Mouse (Mus musculus): ENCODE data around the gene Il11ra2. TPM values are rescaled to one million over a fixed set of nuclear protein-coding genes. Genes with fewer than 3 reads are reported as not detected.
A peak's percentile ranks its signal among the peaks of the same experiment; 100 is the strongest.
"Not testable (repeated sequence)": the region's sequence is repeated elsewhere in the genome, so short reads cannot be mapped to it uniquely, and the experiment has no call there.

Il11ra2 gene
- not detected in 2 replicates for polyA plus RNA-seq (2015; fragmentation: Nextera tagmentation; extraction: Ambion mirVana)

DNA sequence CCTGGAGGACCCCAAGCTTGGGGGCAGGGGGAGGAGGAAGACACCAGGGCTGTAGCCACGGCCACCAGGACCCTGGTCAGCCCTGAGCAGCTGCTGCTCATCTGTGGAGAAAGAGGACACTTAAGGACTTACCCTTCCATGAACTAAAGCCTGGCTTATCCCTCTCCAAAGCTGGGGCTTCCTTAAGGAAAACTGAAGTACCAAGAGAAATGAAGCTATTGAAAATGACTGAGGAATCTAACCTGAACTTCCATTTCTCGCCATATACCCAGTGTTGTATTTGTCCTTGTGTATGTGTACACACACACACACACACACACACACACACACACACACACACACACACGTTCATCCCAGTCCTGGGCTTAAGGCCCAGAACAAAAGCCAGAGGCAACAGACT lies at the start of gene Il11ra2:
Il11ra2 (minus strand) TSS at position 101 of the 400 bp plus-strand sequence.
- not testable (repeated sequence) for H3K27ac ChIP-seq; H3K27me3 ChIP-seq; H3K9me3 ChIP-seq (replicated peaks); ATAC-seq; H3K4me2 ChIP-seq; H3K4me1 ChIP-seq; H3K36me3 ChIP-seq (ENCODE audit: poor library complexity, severe bottlenecking); H3K4me3 ChIP-seq; H3K9ac ChIP-seq
- WGBS = no CpG with 5 or more reads among the region's 3 CpGs

DNA sequence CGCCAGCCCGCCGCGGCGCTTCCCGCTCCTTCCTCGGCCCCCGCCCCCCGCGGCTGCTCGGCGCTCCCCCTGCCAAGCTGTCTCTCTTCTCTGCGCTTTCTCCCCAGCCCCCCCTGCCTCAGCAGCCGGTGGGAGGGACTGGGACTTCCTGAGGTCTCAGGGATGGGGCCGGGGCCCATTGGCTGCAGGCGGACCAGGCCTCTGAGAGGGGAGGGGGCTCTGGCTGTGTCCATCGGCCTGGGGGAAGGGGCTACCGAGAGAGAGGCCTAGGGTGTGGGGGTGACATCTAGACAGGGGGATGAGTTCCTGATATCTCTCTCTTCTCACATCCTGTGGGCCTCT lies 20.5 kb upstream of the Il11ra2 start:
- no CpG with 5 or more reads among the region's 18 CpGs for WGBS
- not testable (repeated sequence) for H3K27me3 ChIP-seq; H3K4me3 ChIP-seq; H3K4me1 ChIP-seq; H3K4me2 ChIP-seq; H3K27ac ChIP-seq; H3K36me3 ChIP-seq (ENCODE audit: poor library complexity, severe bottlenecking); H3K9ac ChIP-seq; H3K9me3 ChIP-seq (replicated peaks)
- peak; percentile 78; the same call in 1 of the 2 replicates for ATAC-seq

DNA sequence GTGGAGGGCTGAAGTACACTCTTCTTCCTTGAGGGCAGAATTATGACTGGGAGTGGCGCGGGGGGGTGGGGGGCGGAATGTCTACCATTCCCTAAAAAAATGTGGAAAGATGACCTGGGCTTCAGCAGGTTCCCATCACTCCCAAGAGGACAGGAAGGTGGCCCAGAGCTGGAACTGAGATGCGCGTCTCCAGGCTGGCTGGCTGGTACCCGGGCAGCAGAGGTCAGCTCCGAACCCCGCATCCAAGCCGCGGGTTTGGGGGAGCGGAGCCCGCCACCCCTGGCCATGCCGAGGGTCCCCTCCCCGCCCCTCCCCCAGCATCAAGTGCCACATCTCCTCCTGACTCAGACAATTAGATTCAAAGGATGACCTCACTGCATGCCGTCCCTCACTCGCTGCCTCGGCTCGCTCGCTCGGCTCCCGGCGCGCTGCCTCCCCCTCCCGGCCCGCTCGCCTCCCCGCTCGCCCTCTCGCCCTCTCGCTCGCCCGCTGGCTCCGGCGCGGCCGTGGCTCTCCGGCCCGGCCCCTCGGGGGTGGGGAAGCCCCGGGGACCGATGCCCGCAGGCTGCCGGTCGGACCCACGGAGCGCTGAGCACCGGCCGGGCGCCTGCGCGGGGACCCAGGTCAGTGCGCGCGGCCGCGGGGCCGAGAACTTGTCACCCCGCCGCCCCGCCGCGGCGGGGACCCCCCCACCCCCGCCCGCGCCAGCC lies 19.9 kb upstream of the Il11ra2 start:
- no CpG with 5 or more reads among the region's 66 CpGs for WGBS
- H3K9me3 ChIP-seq (replicated peaks); H3K4me1 ChIP-seq; H3K36me3 ChIP-seq (ENCODE audit: poor library complexity, severe bottlenecking); H3K27me3 ChIP-seq; H3K27ac ChIP-seq; H3K9ac ChIP-seq; H3K4me3 ChIP-seq; H3K4me2 ChIP-seq: not testable (repeated sequence)
- peak; percentile 69; the same call in 1 of the 2 replicates for ATAC-seq

DNA sequence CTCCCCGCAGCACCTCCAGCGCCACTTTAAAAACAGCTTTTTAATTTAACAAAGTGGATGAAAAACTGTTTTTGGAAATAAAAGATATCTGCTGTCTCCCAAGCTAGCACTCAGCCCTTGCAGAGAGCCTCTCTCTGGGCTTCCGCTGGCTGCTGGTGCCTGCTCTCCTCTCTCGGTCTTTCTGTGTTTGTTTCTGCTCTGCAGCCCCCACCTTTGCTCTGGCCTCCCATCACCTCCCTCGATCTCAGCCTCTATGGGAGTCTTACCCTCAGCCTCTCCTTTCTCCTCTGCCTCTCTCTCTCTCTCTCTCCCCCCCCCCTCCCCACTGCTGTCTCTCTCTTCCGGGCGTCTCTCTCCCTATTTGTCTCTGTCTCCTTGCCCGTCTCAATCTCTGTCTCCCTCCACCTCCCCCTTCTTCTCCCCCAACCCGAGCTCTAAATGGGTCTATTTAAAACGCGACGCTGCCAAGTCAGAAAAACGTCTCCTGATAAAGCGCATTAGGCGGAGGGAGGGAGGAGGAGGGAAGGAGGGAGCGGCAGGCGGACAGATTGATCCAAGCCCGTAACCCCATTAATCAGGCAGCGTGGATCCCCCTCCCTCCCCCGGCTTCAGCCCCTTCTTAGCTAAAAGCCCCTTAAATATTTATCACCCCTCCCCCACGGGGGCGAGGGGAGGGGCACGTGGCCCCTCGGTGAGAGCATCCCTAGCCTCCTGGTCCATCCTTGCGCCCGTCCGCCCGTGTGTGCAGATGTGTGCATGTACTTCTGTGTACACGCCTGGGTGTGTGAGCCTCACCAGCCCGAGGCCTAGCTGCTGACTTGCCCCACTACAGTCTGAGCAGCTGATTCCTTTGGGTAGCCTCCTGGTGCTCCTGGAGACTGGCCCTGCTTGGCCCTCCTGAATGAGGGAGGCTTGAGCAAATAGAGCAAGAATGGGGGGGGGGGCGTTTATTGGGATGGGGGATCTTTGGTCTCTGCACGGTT lies 19.0 kb upstream of the Il11ra2 start:
- not testable (repeated sequence) for H3K9me3 ChIP-seq (replicated peaks); H3K36me3 ChIP-seq (ENCODE audit: poor library complexity, severe bottlenecking); H3K4me1 ChIP-seq; H3K27ac ChIP-seq; H3K4me2 ChIP-seq; H3K4me3 ChIP-seq; H3K27me3 ChIP-seq; H3K9ac ChIP-seq
- WGBS = no CpG with 5 or more reads among the region's 32 CpGs
- peak; percentile 71 for ATAC-seq

DNA sequence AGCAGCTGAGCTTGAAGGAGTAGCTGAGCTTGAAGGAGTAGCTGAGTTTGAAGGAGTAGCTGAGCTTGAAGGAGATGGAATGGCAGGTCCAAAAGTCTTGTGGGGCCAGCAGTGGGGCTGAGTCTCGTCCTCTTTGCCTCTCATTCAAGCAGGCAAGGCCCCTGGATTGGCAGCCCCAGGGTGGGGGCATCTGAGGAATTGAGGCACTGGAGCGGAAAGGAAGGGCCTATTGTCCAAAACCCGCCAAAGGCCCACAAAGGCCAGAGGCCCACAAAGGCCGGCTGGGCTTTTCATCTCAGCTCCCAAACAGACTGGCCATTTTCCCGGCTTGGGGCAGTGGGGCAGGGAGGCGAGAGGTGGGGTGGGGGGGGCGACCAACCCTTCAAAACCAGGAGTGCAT lies 17.7 kb upstream of the Il11ra2 start:
- not testable (repeated sequence) for H3K27ac ChIP-seq; H3K9ac ChIP-seq; H3K36me3 ChIP-seq (ENCODE audit: poor library complexity, severe bottlenecking); H3K9me3 ChIP-seq (replicated peaks); H3K27me3 ChIP-seq; H3K4me1 ChIP-seq; H3K4me3 ChIP-seq; H3K4me2 ChIP-seq
- ATAC-seq = 0 out of 2 replicates have a peak, but pooled peaks have one; percentile 17
- WGBS = no CpG with 5 or more reads among the region's 7 CpGs

DNA sequence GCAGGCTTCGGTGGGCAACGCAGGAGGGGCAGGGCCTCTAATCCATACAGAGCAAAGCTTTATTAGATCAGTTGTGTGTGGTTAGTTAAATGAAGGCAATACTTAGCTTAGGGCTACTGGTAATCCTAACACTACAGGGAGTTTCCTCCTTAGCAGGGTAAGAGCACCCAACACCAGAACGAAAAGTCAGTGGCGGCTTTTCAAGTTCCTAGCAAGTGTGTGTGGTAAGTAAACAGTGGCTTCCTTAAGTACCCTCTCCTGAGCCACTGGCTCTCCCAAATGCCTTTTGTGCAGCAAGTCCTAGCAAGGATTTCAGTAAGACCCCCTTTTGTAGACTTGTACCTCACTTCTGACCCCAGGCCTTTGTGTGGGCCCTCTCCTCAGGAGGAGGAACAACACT lies 13.7 kb upstream of the Il11ra2 start:
- not testable (repeated sequence) for H3K27me3 ChIP-seq; H3K9ac ChIP-seq; ATAC-seq; H3K4me2 ChIP-seq; H3K4me3 ChIP-seq; H3K27ac ChIP-seq; H3K36me3 ChIP-seq (ENCODE audit: poor library complexity, severe bottlenecking); H3K9me3 ChIP-seq (replicated peaks); H3K4me1 ChIP-seq
- WGBS = no CpG with 5 or more reads among the region's 4 CpGs

DNA sequence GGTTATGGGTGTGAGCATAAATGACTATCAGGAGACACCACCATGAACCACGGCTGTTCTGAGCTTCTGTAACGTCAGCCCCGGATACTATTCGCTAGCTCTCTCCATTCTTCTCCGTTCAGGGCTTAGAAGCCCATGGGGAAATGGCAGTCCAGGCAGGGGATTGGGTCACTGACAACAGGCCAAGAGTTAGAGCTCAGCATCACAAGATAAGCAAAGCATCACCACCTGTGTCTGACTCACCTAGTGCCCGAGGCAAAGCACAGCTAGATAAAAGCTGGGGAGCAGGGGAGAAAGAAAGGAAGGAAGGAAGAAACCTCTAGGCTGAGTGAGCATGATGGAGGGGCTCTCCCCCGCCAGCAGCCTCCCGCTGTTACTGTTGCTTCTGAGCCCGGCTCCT lies 6.7 kb downstream of the Il11ra2 start, which contains the start of gene Ccl27b:
Ccl27b (plus strand) TSS at position 301 of the 400 bp plus-strand sequence.
- H3K9me3 ChIP-seq (replicated peaks); H3K27me3 ChIP-seq; H3K4me1 ChIP-seq; H3K9ac ChIP-seq; H3K36me3 ChIP-seq (ENCODE audit: poor library complexity, severe bottlenecking); ATAC-seq; H3K4me2 ChIP-seq; H3K4me3 ChIP-seq; H3K27ac ChIP-seq: not testable (repeated sequence)
- WGBS = no CpG with 5 or more reads among the region's 9 CpGs

DNA sequence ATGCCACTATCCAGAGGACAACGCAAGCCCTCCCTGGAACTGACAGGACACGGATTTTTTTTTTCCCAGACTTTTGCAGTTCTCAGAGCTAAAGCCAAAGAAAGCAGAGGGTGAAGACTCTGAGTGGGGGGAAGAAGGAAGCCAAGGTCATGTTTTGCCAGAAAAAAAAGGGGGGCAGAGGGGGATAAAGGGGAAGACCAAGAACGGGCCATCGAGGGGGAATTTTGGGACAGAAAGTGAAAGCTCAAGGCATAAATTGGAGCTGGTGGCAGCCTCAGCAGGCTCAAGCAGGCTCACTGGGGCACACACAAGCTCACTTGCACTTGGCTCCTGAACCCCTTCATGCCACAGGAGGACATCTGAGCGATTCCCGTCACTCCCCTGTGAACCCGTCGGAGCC lies 32.3 kb downstream of the Il11ra2 start, which contains the start of gene Gm2564:
Gm2564 (plus strand) TSS at position 301 of the 400 bp plus-strand sequence.
- WGBS = no CpG with 5 or more reads among the region's 8 CpGs
- H3K4me3 ChIP-seq; H3K9ac ChIP-seq; H3K4me1 ChIP-seq; H3K4me2 ChIP-seq; H3K36me3 ChIP-seq (ENCODE audit: poor library complexity, severe bottlenecking); ATAC-seq; H3K27ac ChIP-seq; H3K27me3 ChIP-seq; H3K9me3 ChIP-seq (replicated peaks): not testable (repeated sequence)

DNA sequence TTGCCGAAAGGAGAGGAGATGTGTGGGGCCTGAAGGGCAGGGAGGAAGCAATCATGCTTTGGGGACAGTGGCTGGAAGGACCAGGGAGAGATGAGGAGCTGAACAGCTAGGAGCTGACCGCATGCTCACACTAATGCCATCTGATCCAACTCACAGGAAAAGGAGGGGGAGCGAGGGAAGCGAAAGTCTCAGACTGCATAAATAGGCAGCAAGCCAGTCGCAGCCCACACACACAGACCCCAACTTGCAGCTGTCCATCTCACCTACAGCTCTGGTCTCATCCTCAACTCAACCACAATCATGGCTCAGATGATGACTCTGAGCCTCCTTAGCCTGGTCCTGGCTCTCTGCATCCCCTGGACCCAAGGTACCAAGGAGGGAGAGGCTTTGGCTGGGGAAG lies 49.8 kb downstream of the Il11ra2 start, which contains the start of gene Gm10591:
Gm10591 (plus strand) TSS at position 301 of the 400 bp plus-strand sequence.
- not testable (repeated sequence) for H3K27me3 ChIP-seq; H3K36me3 ChIP-seq (ENCODE audit: poor library complexity, severe bottlenecking); ATAC-seq; H3K9me3 ChIP-seq (replicated peaks); H3K9ac ChIP-seq; H3K4me2 ChIP-seq; H3K4me3 ChIP-seq; H3K4me1 ChIP-seq; H3K27ac ChIP-seq
- no CpG with 5 or more reads among the region's 5 CpGs for WGBS

Other genes with a start within 250 kb of the Il11ra2 start
- not detected in 2 replicates for gene Gm21586, start 222.5 kb downstream of the Il11ra2 start, polyA plus RNA-seq (2015; fragmentation: Nextera tagmentation; extraction: Ambion mirVana)
- gene Gm2163, start 195.1 kb downstream of the Il11ra2 start, polyA plus RNA-seq (2015; fragmentation: Nextera tagmentation; extraction: Ambion mirVana) = not detected in 2 replicates
- gene Fam205a2, start 133.7 kb downstream of the Il11ra2 start, polyA plus RNA-seq (2015; fragmentation: Nextera tagmentation; extraction: Ambion mirVana) = 0.19 TPM in 1 of 2 replicates, not detected in the other
- gene Gm10591, start 49.7 kb downstream of the Il11ra2 start, polyA plus RNA-seq (2015; fragmentation: Nextera tagmentation; extraction: Ambion mirVana) = not detected in 2 replicates
- not detected in 2 replicates for gene Gm2564, start 32.2 kb downstream of the Il11ra2 start, polyA plus RNA-seq (2015; fragmentation: Nextera tagmentation; extraction: Ambion mirVana)
- not detected in 2 replicates for gene Ccl27b, start 6.6 kb downstream of the Il11ra2 start, polyA plus RNA-seq (2015; fragmentation: Nextera tagmentation; extraction: Ambion mirVana)
- 0.84 and 1.4 TPM in 2 replicates for gene 4930578G10Rik, start 73.7 kb upstream of the Il11ra2 start, polyA plus RNA-seq (2015; fragmentation: Nextera tagmentation; extraction: Ambion mirVana)
- 0.27 and 0.34 TPM in 2 replicates for gene Ccl19, start 94.7 kb upstream of the Il11ra2 start, polyA plus RNA-seq (2015; fragmentation: Nextera tagmentation; extraction: Ambion mirVana)
- 1.2 TPM in 1 of 2 replicates, not detected in the other for gene Ccl21a, start 112.1 kb upstream of the Il11ra2 start, polyA plus RNA-seq (2015; fragmentation: Nextera tagmentation; extraction: Ambion mirVana)
- 0.05 TPM in 1 of 2 replicates, not detected in the other for gene Fam205a1, start 192.0 kb upstream of the Il11ra2 start, polyA plus RNA-seq (2015; fragmentation: Nextera tagmentation; extraction: Ambion mirVana)
- gene Gm12394, start 194.9 kb upstream of the Il11ra2 start, polyA plus RNA-seq (2015; fragmentation: Nextera tagmentation; extraction: Ambion mirVana) = 0.48 and 0.54 TPM in 2 replicates
- 1.0 and 1.1 TPM in 2 replicates for gene Fam205c, start 212.3 kb upstream of the Il11ra2 start, polyA plus RNA-seq (2015; fragmentation: Nextera tagmentation; extraction: Ambion mirVana)